Mouse (Mus musculus) olfactory bulb, adult 2 months (tissue): Measurements from ENCODE around the gene Rxrb.

ENCODE experiments used
- CTCF ChIP-seq: fragments of 200-500 bp; IDR thresholded peaks from 2 replicates; pipeline ENCODE4 v1.5.1; 2012; ENCODE audit warnings: low read depth, mild to moderate bottlenecking, low read length, moderate library complexity; ENCODE audit not compliant: insufficient read depth
- POLR2A ChIP-seq: fragments of 200-500 bp; IDR thresholded peaks from 2 replicates; pipeline ENCODE4 v1.6.1; 2012; ENCODE audit warnings: mild to moderate bottlenecking, low read depth, low read length, moderate library complexity; ENCODE audit not compliant: insufficient read depth

DNA sequence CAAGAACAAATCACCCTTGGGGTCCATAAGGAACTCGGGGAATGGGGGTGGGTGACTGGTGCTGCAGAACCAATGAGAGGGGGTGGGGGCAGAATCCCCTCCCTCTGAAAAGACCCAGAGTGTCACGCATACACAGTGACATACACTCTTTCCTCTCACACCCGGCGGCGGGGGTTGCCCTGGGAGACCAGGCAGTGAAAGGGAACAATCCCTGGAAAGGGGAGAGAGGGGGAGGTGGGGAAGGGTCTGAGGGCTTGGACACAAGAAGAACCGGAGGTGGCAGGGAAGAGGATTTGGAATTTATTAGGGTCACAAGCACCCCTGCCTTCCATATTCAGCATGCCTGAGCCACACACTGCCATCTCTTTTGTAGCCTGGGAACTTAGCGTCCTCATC is 5.9 kb upstream of the Rxrb start:
- TF ChIP-seq POLR2A, result no peak
- TF ChIP-seq CTCF, result no peak
